Mouse (Mus musculus) layer of hippocampus, adult 2 months (tissue): Measurements from ENCODE around the gene Golt1a. TPM values are rescaled to one million over a fixed set of nuclear protein-coding genes. Genes with fewer than 3 reads are reported as not detected.
A peak's percentile ranks its signal among the peaks of the same experiment; 100 is the strongest.
"Not testable (repeated sequence)": the region's sequence is repeated elsewhere in the genome, so short reads cannot be mapped to it uniquely, and the experiment has no call there.

Experiments
- DNase-seq, 2 experiments: peaks; one replicate each; pipeline ENCODE4 v3.0.0; 2022; ENCODE audit warnings: low spot score in 2 of 2
- H3K27ac ChIP-seq: fragments of 200-600 bp; 2 replicates; pipeline ENCODE4 v1.8.1; 2022
- H3K4me3 ChIP-seq: fragments of 200-600 bp; 2 replicates; pipeline ENCODE4 v1.8.1; 2022; ENCODE audit warnings: mild to moderate bottlenecking
- CTCF ChIP-seq: fragments of 200-600 bp; conservative IDR thresholded peaks from 2 replicates; pipeline ENCODE4 v1.8.1; 2022; ENCODE audit warnings: antibody characterized with exemption, mild to moderate bottlenecking, moderate library complexity
- total RNA-seq, 2 experiments: library from RNA; stranded (reverse); gene quantifications; 2 replicates each; pipeline ENCODE4 v1.2.3; 2021

The Golt1a gene
- total RNA-seq, 2 experiments from 2014 or later: not detected

- no peak overlapping the region for H3K27ac ChIP-seq
- TF ChIP-seq CTCF: no peak
These were observed 6.2 kb downstream of the Golt1a start for GRCm38 (mm10) chr1:133315775-133316174.

GRCm38 (mm10) chr1:133316577-133316976, 7.0 kb downstream of the Golt1a start:
- Histone ChIP-seq H3K4me3 (no peak overlapping the region), H3K27ac (no peak overlapping the region)
- no peak for DNase-seq
- no peak for TF ChIP-seq CTCF

More at GRCm38 (mm10) chr1:133315775-133316174, 6.2 kb downstream of the Golt1a start:
- H3K4me3 ChIP-seq: no peak overlapping the region
- no peak for DNase-seq

GRCm38 (mm10) chr1:133317149-133317548, 7.5 kb downstream of the Golt1a start:
- TF ChIP-seq CTCF: peak; percentile 72
- DNase-seq: no peak

GRCm38 (mm10) chr1:133321267-133321925, 11.8 kb downstream of the Golt1a start, which contains the start of gene Kiss1:
Kiss1 (plus strand) TSS chr1:133321875.
- Histone ChIP-seq H3K4me3 (no peak within 1 kb of the TSS), H3K27ac (no peak within 1 kb of the TSS)
- peak in 1 of 2 experiments; percentile 60 for DNase-seq
- TF ChIP-seq CTCF: no peak

More at GRCm38 (mm10) chr1:133317149-133317548, 7.5 kb downstream of the Golt1a start:
- H3K27ac ChIP-seq: no peak overlapping the region
- no peak overlapping the region for H3K4me3 ChIP-seq

GRCm38 (mm10) chr1:133323333-133323732, 13.7 kb downstream of the Golt1a start:
- Histone ChIP-seq H3K27ac (no peak overlapping the region), H3K4me3 (no peak overlapping the region)
- no peak for TF ChIP-seq CTCF
- no peak for DNase-seq

- no peak overlapping the region for H3K27ac ChIP-seq
- no peak for TF ChIP-seq CTCF
These were observed 16.4 kb downstream of the Golt1a start for GRCm38 (mm10) chr1:133325951-133326350.

GRCm38 (mm10) chr1:133327094-133327493, 17.5 kb downstream of the Golt1a start:
- no peak for TF ChIP-seq CTCF
- no peak for DNase-seq
- H3K27ac ChIP-seq: no peak overlapping the region
- H3K4me3 ChIP-seq: no peak overlapping the region

More at GRCm38 (mm10) chr1:133325951-133326350, 16.4 kb downstream of the Golt1a start:
- no peak for DNase-seq
- H3K4me3 ChIP-seq: no peak overlapping the region

GRCm38 (mm10) chr1:133328299-133328795, 18.7 kb downstream of the Golt1a start:
- no peak for TF ChIP-seq CTCF

GRCm38 (mm10) chr1:133328896-133329637, 19.5 kb downstream of the Golt1a start:
- TF ChIP-seq CTCF: no peak
- DNase-seq: no peak
- Histone ChIP-seq H3K27ac (no peak overlapping the region), H3K4me3 (peak overlapping the region; percentile 33)

More at GRCm38 (mm10) chr1:133328299-133328795, 18.7 kb downstream of the Golt1a start:
- no peak overlapping the region for H3K4me3 ChIP-seq
- DNase-seq: no peak
- H3K27ac ChIP-seq: no peak overlapping the region

GRCm38 (mm10) chr1:133329638-133329964, 20.0 kb downstream of the Golt1a start:
- no peak for DNase-seq
- peak overlapping the region; percentile 33 for H3K4me3 ChIP-seq
- TF ChIP-seq CTCF: no peak

GRCm38 (mm10) chr1:133331142-133331541, 21.5 kb downstream of the Golt1a start:
- TF ChIP-seq CTCF: no peak
- Histone ChIP-seq H3K27ac (peak overlapping the region; percentile 55), H3K4me3 (no peak overlapping the region)
- DNase-seq: peak in 1 of 2 experiments; percentile 62

More at GRCm38 (mm10) chr1:133329638-133329964, 20.0 kb downstream of the Golt1a start:
- H3K27ac ChIP-seq: no peak overlapping the region

GRCm38 (mm10) chr1:133332656-133333430, 23.2 kb downstream of the Golt1a start:
- no peak overlapping the region for H3K4me3 ChIP-seq
- DNase-seq: no peak
- TF ChIP-seq CTCF: no peak
- H3K27ac ChIP-seq: no peak overlapping the region

GRCm38 (mm10) chr1:133333937-133334336, 24.3 kb downstream of the Golt1a start:
- TF ChIP-seq CTCF: no peak
- Histone ChIP-seq H3K4me3 (no peak overlapping the region), H3K27ac (no peak overlapping the region)

GRCm38 (mm10) chr1:133340403-133340802, 30.8 kb downstream of the Golt1a start:
- not testable (repeated sequence) for H3K4me3 ChIP-seq, H3K27ac ChIP-seq, DNase-seq

More at GRCm38 (mm10) chr1:133333937-133334336, 24.3 kb downstream of the Golt1a start:
- DNase-seq: no peak
